8 mouse cellular contexts compared by ENCODE assay signal in the genomic region with DNA sequence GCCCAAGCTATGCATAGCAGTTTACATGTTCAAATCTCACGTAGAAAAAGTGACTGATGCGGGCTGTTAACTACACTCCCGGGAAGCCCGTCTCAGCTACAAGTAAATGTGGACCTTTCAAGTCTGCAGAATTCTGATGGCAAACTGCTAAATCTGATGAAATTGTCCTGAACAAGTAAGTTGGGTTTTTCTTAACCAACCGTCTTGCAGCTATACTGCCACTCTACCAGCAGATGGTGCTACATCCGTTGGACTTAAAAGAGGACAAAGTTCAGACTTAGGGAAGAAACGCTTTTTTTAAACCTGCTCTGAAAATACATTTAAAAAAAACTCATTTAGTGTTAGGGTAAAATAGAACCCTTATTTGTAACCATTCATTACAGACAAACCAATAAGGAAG. TPM values are rescaled to one million over a fixed set of nuclear protein-coding genes. Genes with fewer than 3 reads are reported as not detected.
DNase-seq lines count a peak whose midpoint lies in the region; ATAC-seq and TF ChIP-seq lines count a peak whose summit lies in the region.

No protein-coding gene starts in this region.

- WGBS in forebrain, embryonic 16.5 days = 27% methylated on average over 7 of the region's 7 CpGs
- 12% methylated on average over 7 of the region's 7 CpGs for WGBS in kidney, adult 2 months
- WGBS in lung, embryonic 16.5 days = 14% methylated on average over 7 of the region's 7 CpGs

- no peak for TF ChIP-seq CTCF in bone marrow macrophage, adult 2 months (IDR thresholded peaks at IDR 0.05; ENCODE audit: low read depth, low read length)
- peak; percentile 42 for TF ChIP-seq CTCF in kidney, adult 2 months (conservative IDR thresholded peaks at IDR 0.05; ENCODE audit: insufficient read depth, insufficient read length, low read depth, low read length)

- H3K4me3 ChIP-seq in bone marrow macrophage, adult 2 months (ENCODE audit: insufficient read depth, low read length) = peak overlapping the region; percentile 21
- H3K4me3 ChIP-seq in forebrain, embryonic 16.5 days (replicated peaks; ENCODE audit: low read length) = peak overlapping the region; percentile 33
- peak overlapping the region; percentile 34; the same call in 1 of the 2 replicates for H3K4me3 ChIP-seq in kidney, adult 2 months (ENCODE audit: insufficient read depth, low read depth, low read length)
- peak overlapping the region; percentile 51 for H3K4me3 ChIP-seq in lung, embryonic 16.5 days (ENCODE audit: low read length)

- no peak for ATAC-seq in forebrain, embryonic 16.5 days
- ATAC-seq in lung, embryonic 16.5 days (ENCODE audit: low read depth) = no peak

- no peaks in the 10 kb centered on the region for H3K9me3 ChIP-seq in forebrain, embryonic 16.5 days (ENCODE audit: control insufficient read depth, low read length)
- H3K9me3 ChIP-seq in lung, embryonic 16.5 days (ENCODE audit: control insufficient read depth, low read length) = no peaks in the 10 kb centered on the region

- H3K36me3 ChIP-seq in forebrain, embryonic 16.5 days (ENCODE audit: control insufficient read depth, insufficient read depth) = no peaks in the 10 kb centered on the region
- H3K36me3 ChIP-seq in kidney, adult 2 months (ENCODE audit: control insufficient read depth, insufficient read depth, low read length) = peaks cover 3% of the 10 kb centered on the region
- peaks cover 5% of the 10 kb centered on the region; the same call in 1 of the 2 replicates for H3K36me3 ChIP-seq in lung, embryonic 16.5 days (ENCODE audit: control insufficient read depth, insufficient read depth, low read length)

- no peak for TF ChIP-seq POLR2A in bone marrow macrophage, adult 2 months (IDR thresholded peaks at IDR 0.05; ENCODE audit: borderline replicate concordance, low read depth, low read length)
- no peak for TF ChIP-seq POLR2A in kidney, adult 2 months (IDR thresholded peaks at IDR 0.05; ENCODE audit: low read depth, low read length)

- peak; percentile 62 for DNase-seq in adrenal gland, postnatal 14 days
- no peak for DNase-seq in adrenal gland, adult 18-20 months (ENCODE audit: low spot score in 2 of 2)
- peak; percentile 79 for DNase-seq in kidney, adult 2 months
- DNase-seq in retina, embryonic 14.5 days (ENCODE audit: low spot score) = peak; percentile 84
- DNase-seq in urinary bladder, adult 18-20 months (ENCODE audit: low spot score in 2 of 2) = no peak

- H3K27ac ChIP-seq in bone marrow macrophage, adult 2 months (ENCODE audit: insufficient read depth, low read depth, low read length) = no peak overlapping the region
- no peak overlapping the region for H3K27ac ChIP-seq in forebrain, embryonic 16.5 days (ENCODE audit: low read length)
- H3K27ac ChIP-seq in kidney, adult 2 months (ENCODE audit: insufficient read depth, low read depth, low read length) = peak overlapping the region; percentile 78; the same call in 1 of the 2 replicates
- no peak overlapping the region for H3K27ac ChIP-seq in lung, embryonic 16.5 days (ENCODE audit: low read length)

- H3K27me3 ChIP-seq in forebrain, embryonic 16.5 days (replicated peaks; ENCODE audit: control insufficient read depth, insufficient read depth, low read length) = no peaks in the 10 kb centered on the region
- H3K27me3 ChIP-seq in kidney, adult 2 months (replicated peaks; ENCODE audit: control insufficient read depth, insufficient read depth, low read length) = no peaks in the 10 kb centered on the region
- no peaks in the 10 kb centered on the region for H3K27me3 ChIP-seq in lung, embryonic 16.5 days (ENCODE audit: control insufficient read depth, insufficient read depth, low read depth, low read length)

- H3K4me1 ChIP-seq in bone marrow macrophage, adult 2 months (ENCODE audit: control insufficient read depth, insufficient read depth, low read length) = peaks cover 20% of the 10 kb centered on the region
- H3K4me1 ChIP-seq in forebrain, embryonic 16.5 days (replicated peaks; ENCODE audit: control insufficient read depth, insufficient read depth, low read length) = peaks cover 30% of the 10 kb centered on the region
- peaks cover 16% of the 10 kb centered on the region for H3K4me1 ChIP-seq in kidney, adult 2 months (ENCODE audit: control insufficient read depth, insufficient read depth, low read length)
- H3K4me1 ChIP-seq in lung, embryonic 16.5 days (replicated peaks; ENCODE audit: control insufficient read depth, insufficient read depth, low read length) = peaks cover 41% of the 10 kb centered on the region

- H3K4me2 ChIP-seq in forebrain, embryonic 16.5 days (ENCODE audit: low read length) = peak overlapping the region; percentile 57
- H3K4me2 ChIP-seq in lung, embryonic 16.5 days (ENCODE audit: low read depth, low read length) = peak overlapping the region; percentile 78

- H3K9ac ChIP-seq in forebrain, embryonic 16.5 days (replicated peaks; ENCODE audit: low read depth, low read length) = no peak overlapping the region
- H3K9ac ChIP-seq in lung, embryonic 16.5 days (ENCODE audit: low read length) = peak overlapping the region; percentile 57

RNA-seq across cellular contexts. Expression of gene Hnrnpa0, which starts 2.2 kb away (rescaled TPM):
- 121 and 133 TPM in 2 replicates for total RNA-seq in adrenal gland, postnatal 14 days (2021)
- total RNA-seq in adrenal gland, adult 18-20 months (2021) = 100 to 1,000 TPM in 1 of 2 experiments, 10 to 100 TPM in 1; 95.7 to 111 TPM
- polyA plus RNA-seq in bone marrow macrophage, adult 2 months (2012; ENCODE audit: insufficient read depth, insufficient read length, missing spikeins) = 76.2 and 80.8 TPM in 2 replicates
- 49.8 and 50.9 TPM in 2 replicates for polyA plus RNA-seq in forebrain, embryonic 16.5 days (2015; fragmentation: Nextera tagmentation; extraction: Ambion mirVana)
- 38.3 and 46.8 TPM in 2 replicates for polyA plus RNA-seq in kidney, adult 2 months (2012; rRNA removed)
- 28.8 and 32.9 TPM in 2 replicates for polyA plus RNA-seq in lung, embryonic 16.5 days (2015; fragmentation: Nextera tagmentation; extraction: Ambion mirVana)

RNA-seq across cellular contexts. Expression of gene Klhl3, which starts 12.7 kb away (rescaled TPM):
- 2.4 and 3.1 TPM in 2 replicates for total RNA-seq in adrenal gland, postnatal 14 days (2021)
- total RNA-seq in adrenal gland, adult 18-20 months (2021) = under 1 TPM; 0.61 to 0.86 TPM
- 0.44 and 0.79 TPM in 2 replicates for polyA plus RNA-seq in bone marrow macrophage, adult 2 months (2012; ENCODE audit: insufficient read depth, insufficient read length, missing spikeins)
- polyA plus RNA-seq in forebrain, embryonic 16.5 days (2015; fragmentation: Nextera tagmentation; extraction: Ambion mirVana) = 8.9 and 11.8 TPM in 2 replicates
- 24.7 and 26.3 TPM in 2 replicates for polyA plus RNA-seq in kidney, adult 2 months (2012; rRNA removed)
- 4.4 and 4.6 TPM in 2 replicates for polyA plus RNA-seq in lung, embryonic 16.5 days (2015; fragmentation: Nextera tagmentation; extraction: Ambion mirVana)

RNA-seq across cellular contexts. Expression of gene Idnk, which starts 31.3 kb away (rescaled TPM):
- 45.4 and 48.0 TPM in 2 replicates for total RNA-seq in adrenal gland, postnatal 14 days (2021)
- 10 to 100 TPM; 59.7 to 65.5 TPM for total RNA-seq in adrenal gland, adult 18-20 months (2021)
- 45.7 and 49.4 TPM in 2 replicates for polyA plus RNA-seq in bone marrow macrophage, adult 2 months (2012; ENCODE audit: insufficient read depth, insufficient read length, missing spikeins)
- polyA plus RNA-seq in forebrain, embryonic 16.5 days (2015; fragmentation: Nextera tagmentation; extraction: Ambion mirVana) = 59.0 and 60.0 TPM in 2 replicates
- polyA plus RNA-seq in kidney, adult 2 months (2012; rRNA removed) = 21.0 and 27.4 TPM in 2 replicates
- 37.2 and 41.8 TPM in 2 replicates for polyA plus RNA-seq in lung, embryonic 16.5 days (2015; fragmentation: Nextera tagmentation; extraction: Ambion mirVana)

Comparison
In these comparisons a context has a peak if more than half of its experiments do, and no peak if none do; other contexts are left out.
1. DNase-seq: peak in adrenal gland, postnatal 14 days (single experiment), kidney, adult 2 months (single experiment) and retina, embryonic 14.5 days (single experiment); none in adrenal gland, adult 18-20 months (0 of 2) and urinary bladder, adult 18-20 months (0 of 2).
2. Peak in every context shown above with its lines, with median percentiles within 50 percentile points of each other: H3K4me3 ChIP-seq.